Mouse (Mus musculus): ENCODE measurements around the gene Tmem121b.

- no peak for TF ChIP-seq POLR2A (IDR thresholded peaks at IDR 0.05; ENCODE audit: insufficient read length, low read depth)
- no peak for TF ChIP-seq E2F4 (IDR thresholded peaks at IDR 0.05; ENCODE audit: insufficient read depth)
- no peak for TF ChIP-seq USF1 (IDR thresholded peaks at IDR 0.05; ENCODE audit: low read depth)
- no peak for TF ChIP-seq TCF12 (IDR thresholded peaks at IDR 0.05; ENCODE audit: insufficient read depth, poor library complexity, severe bottlenecking)
- TF ChIP-seq CEBPB (IDR thresholded peaks at IDR 0.05; ENCODE audit: insufficient read depth, poor library complexity, severe bottlenecking), result no peak
- no peak for TF ChIP-seq MYOG (IDR thresholded peaks at IDR 0.05; ENCODE audit: control insufficient read depth in 1 of 3, insufficient read depth in 1 of 3, insufficient read length in 2 of 3, low read depth in 2 of 3)
- no peak for TF ChIP-seq MAX (IDR thresholded peaks at IDR 0.05; ENCODE audit: low read depth)
- TF ChIP-seq SRF (IDR thresholded peaks at IDR 0.05; ENCODE audit: control insufficient read depth, insufficient read length, low read depth), result no peak
- no peak for TF ChIP-seq POLR2AphosphoS2 (IDR thresholded peaks at IDR 0.05; ENCODE audit: insufficient read length, low read depth)
- no peak for TF ChIP-seq TCF3 (IDR thresholded peaks at IDR 0.05; ENCODE audit: insufficient read length, low read depth)
- TF ChIP-seq REST (IDR thresholded peaks at IDR 0.05; ENCODE audit: insufficient read depth, insufficient read length), result no peak
- no peak for TF ChIP-seq MYOD1 (IDR thresholded peaks at IDR 0.05; ENCODE audit: control insufficient read depth in 1 of 3, insufficient read length in 2 of 3, low read depth in 2 of 3)
Measured at GRCm38 (mm10) chr6:120482021-120482420, 11.6 kb downstream of the Tmem121b start.

Data from myocyte (in vitro differentiated cells).